Mouse (Mus musculus) gonadal fat pad, adult 2 months (tissue): ENCODE results near the gene Cacng8. TPM values are rescaled to one million over a fixed set of nuclear protein-coding genes. Genes with fewer than 3 reads are reported as not detected.

Source experiments
- DNase-seq: peaks from one replicate; pipeline ENCODE4 v3.0.0-alpha.2; 2012; ENCODE audit warnings: low read depth
- polyA plus RNA-seq: library from polyadenylated mRNA; depleted of rRNA; stranded (reverse); fragments of >200 nt; gene quantifications from 2 replicates; pipeline ENCODE4 v1.2.3, GENCODE M21; 2012

Cacng8 gene
- polyA plus RNA-seq, 1 experiment = 0.12 TPM

DNA sequence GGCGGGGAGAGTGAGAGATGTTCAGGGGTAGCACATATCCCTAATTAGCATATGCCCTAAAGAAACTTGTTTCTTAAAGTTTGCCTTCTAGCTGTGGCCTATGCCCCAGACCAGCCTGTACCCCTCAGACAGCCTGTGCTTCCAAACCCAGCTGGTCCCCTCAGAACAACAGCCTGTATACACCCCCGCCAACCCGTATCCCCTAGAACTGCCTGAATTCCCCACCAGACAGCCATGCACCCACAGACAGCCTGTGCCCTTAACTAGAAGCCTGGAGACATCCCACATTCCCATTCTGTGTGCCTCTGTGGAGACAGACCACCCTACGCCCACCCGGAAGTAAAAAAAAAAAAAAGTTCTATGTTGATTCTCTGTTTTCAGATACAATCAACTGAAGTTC, 34.7 kb downstream of the Cacng8 start:
- DNase-seq = no peak

DNA sequence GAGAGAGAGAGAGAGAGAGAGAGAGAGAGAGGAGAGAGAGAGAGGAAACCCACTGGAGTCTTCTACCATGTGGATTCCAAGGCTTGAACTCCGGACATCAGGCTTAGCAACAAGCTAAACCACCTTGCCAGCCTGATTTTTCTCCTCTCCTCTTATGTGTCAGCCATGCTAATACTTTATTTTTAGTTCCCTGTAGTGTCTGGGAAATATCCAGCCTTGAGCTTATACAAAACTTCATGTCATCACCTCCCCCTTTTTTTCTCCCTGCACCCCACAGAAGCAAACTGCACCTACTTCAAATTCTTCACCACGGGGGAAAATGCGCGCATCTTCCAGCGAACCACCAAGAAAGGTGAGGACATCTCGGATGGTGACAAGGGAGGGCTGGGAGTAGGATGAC, 39.7 kb downstream of the Cacng8 start:
- no peak for DNase-seq

DNA sequence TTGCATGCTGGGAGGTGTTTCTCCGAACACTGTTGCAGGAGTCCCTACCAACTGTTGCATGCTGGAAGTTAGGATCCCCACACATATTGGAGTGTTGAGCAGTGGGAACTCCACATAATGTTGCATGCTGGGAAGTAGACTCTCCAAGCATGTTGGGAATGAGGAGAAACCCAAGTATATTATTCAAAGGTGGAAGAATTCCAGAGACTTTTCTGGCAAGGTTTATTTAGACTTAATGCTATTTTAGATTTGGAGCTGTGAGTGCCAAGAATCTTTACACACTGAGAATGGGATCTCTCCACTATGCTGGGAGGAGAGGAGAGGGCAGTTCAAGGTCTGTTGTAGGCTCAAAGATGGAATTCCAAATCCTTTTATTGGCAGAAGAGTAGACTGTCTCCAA, 41.6 kb downstream of the Cacng8 start:
- no peak for DNase-seq

DNA sequence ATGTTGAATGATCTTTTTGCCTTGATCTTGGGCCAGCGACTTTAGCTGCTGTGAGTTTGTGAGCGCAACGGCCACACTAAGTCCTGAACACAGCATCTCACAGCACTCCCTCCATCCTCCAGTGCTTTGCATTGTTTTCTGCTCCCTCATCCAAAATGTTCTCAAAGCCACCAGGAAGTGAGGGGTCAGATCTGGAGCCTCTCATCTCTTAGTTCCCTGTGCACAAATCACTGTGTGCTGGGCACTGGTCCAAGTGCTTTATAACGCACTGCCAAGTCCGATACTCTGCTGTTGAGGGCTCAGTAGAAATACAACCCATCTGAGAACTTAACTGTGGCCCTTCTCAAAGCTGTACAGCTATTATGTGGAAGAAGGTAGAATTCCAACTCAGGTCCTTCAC, 47.5 kb downstream of the Cacng8 start:
- no peak for DNase-seq

DNA sequence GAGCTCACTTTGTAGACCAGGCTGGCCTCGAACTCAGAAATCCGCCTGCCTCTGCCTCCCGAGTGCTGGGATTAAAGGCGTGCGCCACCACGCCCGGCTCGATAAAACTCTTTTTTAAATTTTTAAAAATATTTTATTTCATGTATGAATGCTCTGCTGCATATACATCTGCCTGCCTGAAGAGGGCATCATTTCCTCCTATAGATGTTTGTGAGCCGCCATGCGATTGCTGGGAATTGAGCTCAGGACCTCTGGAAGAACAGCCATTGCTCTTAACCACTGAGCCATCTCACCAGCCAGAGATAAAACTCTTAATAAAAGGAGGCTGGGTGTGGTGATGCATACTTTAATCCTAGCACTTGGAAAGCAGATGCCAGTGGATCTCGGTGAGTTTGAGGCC, 49.5 kb downstream of the Cacng8 start:
- no peak for DNase-seq

DNA sequence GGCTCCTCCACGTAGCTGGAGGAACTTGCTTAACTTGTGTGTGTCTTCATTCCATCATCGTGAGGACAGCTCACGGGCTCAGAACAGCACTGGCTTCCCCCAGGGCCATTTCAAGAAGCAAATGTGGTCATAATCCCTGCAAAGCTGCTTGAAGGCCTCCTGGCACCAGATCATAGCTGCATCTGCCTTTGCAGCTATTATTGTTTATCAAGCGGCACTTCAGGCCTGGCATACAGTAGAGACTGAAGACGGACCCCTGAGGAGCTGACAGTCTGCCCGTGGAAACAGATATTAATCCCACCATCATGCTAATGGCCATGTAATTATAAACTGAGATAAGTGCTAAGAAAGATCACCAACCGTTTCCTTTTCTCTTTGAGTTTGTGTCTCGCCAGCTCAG, 50.0 kb downstream of the Cacng8 start:
- no peak for DNase-seq

DNA sequence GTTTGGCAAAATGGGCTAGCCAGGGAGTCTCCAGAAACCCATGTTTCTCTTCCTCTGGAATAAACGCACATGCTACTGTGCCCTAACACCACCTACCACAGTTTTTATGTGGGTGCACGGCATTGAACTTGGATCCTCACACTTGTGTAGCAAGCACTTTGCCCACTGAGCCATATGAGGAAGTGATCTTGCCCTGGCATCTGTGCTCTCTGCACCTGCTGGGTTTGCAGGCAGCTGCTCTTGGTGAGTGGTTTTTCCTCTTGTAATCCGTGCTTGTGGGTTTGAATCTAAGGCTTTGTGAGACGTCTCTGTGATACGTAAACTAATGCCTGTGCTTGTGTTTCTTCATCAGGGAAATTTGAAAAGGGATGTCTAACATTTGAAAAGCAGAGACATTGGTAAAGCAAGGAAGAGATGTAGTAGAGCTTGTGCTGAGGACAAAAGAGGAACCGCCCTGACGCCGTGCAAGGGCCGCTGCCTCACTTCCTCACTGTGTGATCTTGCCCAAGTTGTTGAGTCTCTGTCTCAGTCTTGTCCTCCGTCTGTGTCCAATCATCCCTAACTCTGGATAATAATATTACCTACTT, 52.1 kb downstream of the Cacng8 start:
- DNase-seq = no peak

DNA sequence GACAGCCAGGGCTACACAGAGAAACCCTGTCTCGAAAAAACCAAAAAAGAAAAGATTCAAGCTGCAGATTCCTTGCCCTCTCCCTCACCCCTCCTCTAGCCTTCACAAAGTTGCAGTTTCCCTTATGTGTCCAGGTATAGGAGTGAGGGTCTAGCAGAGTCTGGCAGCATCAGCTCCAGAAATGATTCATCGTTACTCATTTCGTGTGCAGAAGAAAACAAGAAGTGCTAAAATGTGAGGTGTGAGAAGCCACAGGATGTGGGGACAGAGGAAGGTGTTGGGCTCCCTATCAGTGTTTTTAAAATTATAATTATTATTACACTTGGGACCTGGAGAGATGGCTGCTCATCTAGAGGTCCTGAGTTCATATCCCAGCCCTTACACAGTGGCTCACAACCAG, 54.2 kb downstream of the Cacng8 start:
- DNase-seq = no peak

DNA sequence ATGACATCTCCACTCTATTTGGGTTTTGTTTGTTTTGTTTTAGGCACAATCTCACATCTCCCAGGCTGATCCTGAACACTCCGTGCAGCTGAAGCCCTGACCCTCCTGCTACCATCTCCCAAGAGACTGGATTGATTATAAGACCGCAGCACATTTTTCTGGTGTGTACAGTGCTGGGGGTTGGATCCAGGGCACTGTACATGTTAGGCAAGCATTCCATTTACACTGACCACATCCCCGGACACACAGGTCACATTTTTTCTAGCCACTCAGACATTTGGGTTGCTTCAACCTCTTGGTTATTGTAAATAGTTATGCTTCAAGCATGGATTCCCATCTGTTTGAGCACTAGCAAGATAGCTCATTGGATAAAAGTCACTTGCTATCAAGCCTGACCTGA, 56.1 kb downstream of the Cacng8 start:
- no peak for DNase-seq

DNA sequence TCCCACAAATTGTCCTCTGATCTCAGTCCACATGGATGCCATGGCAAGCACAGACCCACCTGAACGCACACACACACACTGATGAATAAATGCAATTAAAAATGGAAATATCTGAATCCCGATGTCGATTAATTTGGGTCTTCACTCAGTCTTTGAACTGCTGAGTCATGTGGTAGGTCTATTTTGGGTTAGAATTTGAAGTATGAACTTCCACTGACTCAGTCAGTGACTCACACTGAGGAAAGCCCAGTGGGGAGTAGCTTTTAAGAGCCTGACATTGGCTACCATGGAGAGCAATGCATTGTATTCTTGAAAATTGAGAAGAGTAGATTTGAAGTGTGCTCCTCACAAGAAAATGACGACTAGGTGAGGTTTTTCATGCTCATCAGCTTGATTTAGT, 56.5 kb downstream of the Cacng8 start:
- no peak for DNase-seq

DNA sequence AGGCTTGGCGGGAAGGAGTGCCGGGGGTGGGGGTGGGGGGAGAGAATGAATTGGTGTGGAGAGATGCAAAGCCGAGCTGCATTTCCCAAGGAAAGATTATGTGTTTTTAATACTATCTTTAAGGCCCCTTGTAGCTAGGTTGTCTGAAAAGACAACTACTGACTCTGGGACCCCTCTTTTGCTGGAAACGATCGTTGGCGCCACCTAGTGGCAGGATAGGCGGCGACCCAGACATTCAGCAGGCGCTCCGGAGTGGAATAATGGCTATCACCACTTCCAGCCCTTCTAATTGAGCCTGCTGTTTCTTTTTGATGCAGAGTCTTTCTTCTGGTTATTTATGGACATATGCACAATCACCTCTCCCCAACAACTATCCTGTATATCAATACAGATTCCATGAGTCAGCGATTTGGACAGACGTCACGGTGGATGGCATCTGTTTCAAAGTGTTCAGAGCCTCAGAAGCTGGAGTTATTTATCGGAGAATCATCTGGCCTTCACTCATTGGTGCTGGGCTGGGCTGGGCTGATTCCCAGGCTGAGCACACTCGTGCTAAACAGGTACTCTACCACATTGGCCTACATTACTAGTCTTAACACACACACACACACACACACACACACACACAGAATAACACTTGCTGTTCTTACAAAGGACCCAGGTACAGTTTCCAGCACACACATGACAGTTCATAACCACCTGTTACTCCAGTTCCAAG, 58.4 kb downstream of the Cacng8 start:
- no peak for DNase-seq

DNA sequence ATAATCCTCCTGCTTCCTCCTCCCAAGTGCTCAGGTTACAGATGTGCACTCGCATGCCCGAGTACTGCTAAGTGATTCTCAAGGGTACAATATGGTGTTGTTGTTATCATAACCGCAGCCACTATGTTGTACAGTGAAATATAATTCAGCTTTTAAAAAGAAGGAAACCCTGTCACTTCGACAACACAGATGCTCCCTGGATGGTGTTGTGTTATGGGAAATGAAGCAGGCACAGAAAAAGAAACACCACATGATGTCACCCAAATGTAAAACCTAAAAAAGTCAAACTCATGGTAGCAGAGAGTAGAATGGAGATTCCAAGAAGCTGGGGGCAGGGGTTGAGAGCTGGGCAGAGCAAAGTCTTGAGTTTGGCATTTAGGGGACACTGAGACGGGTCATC, 60.2 kb downstream of the Cacng8 start:
- DNase-seq = no peak

DNA sequence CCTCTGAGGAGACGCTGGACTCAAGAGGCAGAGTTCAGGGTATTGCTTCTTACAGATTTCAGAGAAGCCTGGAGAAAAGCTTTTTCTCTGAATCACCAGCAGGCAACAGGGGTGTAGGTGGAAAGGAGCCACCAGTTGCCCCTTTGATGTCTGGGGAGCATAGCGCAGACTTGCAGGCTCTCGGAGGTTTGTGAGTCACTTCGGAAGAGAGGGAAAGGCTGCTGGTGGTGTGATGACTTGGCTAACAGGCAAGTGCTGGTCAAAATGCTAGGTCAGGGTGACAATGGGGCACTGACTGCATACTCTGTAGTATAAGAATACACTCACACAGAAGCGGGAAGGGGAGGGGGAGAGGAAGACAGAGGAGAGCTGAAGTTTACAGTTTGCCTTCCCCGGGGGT, 60.7 kb downstream of the Cacng8 start:
- DNase-seq = no peak

DNA sequence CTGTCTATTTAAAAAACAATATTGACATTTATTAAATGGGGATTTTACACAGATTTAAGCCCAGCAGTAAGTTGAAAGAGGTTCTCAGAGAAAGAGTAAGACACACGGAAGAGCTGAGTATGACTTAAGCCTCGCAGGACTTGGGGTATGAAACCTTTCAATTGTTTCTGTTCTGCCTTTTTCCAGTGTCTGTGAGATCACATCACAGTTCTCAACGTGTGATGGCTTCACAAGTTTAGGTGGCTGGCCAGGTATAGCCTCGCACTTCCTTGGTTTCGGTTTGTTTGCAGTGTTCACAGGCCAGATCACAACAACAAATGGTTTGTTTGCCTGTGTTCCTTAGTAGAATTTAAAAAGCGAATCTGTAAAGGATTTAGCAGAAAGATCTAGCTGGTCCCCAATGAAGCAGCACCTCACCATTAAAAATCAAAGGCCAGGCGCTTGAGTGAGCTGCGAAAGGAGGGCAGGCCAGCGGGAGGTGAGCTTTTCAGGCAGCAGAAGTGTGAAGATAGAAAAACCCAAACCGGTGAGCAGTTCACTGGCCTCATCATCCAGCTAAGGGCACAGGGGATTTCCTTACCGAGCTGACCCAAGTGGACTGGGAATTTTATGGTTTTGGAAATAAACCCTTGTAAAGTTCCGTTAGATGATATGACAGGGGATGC, 62.5 kb downstream of the Cacng8 start:
- DNase-seq = no peak

DNA sequence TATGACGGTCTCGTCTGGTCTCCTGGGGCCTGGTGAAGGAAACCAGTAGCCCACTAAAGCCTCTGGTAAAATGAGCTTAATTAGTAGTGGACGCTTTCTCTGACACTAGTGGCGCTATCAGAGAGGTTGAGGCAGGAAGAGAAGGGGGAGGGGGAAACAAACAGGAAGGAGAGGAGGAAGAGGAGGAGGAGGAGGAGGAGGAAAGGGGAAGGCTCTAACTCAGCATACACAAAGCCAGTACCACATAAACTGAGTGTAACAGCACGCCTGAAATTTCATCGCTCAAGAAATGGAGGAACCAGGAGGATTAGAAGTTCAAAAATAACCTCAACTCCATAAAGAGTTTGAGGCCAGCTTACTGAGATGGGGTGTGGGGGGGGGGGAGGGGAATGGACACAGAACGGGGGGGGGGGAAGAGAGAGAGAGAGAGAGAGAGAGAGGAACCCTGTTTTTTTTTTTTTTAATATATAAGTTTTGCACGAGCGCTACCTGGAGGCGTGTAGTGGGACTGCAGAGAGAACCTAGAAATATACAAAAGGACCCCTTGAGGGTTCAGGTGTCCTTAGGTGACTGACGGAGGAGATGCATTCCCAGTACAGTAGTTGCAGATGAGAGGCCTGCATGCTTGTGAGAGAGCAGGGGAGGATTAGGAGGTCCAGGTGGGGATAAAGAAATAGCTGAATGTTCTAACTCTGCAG, 63.2 kb downstream of the Cacng8 start:
- DNase-seq = no peak

DNA sequence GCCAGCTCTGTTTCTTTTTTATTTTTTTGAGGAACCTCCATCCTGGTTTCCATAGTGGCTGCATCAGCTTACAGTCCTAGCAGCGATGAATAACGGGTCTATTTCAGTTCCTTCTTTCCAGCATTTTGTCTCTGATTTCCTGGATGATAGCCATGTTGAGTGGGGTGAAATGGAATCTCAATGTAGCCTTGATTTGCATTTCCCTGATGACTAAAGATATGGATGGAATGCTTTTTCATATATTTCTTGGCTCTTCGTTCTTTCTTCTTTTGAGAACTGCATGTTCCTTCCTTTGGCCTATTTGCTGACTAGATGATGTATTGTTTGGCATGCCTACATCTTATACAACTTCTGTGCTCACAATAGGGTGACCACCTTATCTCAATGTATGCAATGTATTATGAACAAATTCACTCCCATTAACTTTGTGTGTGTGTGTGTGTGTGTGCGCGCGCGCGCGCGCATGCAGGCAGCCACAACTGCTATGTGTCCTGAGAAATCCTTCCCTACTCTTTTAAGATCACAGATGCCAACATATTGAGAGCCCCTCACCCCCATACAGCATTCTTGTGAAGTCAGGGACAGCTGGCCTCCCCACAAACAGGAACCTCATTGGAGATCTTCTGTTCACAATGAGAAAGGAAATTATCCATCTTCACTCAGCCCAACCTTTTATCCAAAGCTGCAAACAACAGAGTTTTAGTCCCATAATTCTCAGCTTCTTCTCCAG, 66.8 kb downstream of the Cacng8 start:
- no peak for DNase-seq

DNA sequence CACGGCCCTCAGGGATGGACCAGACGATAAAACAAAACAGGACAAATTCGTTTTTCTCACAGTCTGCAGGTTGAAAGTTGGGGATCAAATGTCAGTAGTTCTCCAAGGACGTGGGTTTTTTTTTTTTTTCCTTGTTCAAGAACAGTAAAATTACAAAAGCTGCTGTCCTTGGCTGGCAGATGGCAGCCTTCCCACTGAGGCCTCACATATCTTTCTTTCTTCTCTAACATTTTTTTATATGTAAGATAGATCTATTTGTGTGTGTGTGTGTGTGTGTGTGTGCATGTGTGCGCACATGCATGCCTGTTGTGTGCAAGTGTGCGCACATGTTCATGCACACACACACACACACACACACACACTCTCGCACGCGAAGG, 67.3 kb downstream of the Cacng8 start:
- DNase-seq = no peak

DNA sequence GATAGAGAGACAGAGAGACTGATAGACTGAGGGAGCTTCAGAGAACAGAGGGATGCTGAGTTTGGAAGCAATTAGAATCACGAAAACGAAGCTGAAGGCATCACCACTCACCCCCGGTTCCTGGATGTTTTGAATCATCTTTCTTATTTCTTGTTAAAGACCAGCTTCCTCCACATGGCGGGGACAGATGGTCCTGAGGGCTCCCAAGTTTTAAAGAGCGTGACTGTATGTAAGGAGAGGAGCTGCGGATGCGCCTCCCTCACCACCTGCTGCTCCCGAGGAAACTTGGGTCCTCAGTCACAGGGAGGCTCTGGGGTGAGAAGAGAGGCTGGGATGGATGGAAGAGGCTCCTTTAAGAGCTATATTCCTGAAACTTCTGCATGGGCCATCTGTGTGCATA, 69.8 kb downstream of the Cacng8 start:
- no peak for DNase-seq

DNA sequence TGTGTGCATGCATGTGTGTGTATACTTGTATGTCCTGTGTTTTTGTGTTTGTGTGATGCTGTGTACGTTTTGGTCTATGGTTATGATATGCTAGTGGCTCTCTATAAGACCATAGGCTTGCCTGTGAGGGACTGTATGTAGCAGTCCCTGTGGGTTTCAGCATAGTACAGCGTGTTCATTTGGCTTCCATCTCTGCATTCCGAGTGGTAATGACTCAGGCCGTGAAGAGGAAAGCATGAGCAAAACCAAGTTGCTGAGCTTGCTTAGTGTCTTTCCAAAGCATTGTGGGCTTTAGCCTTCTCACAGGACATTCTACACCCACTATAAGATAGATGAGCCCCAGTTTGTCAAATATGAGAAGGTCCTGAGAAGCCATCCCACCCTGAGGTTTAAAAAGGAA, 72.8 kb downstream of the Cacng8 start:
- no peak for DNase-seq
